ENCODE assay signal across 21 mouse cellular contexts in the genomic region with DNA sequence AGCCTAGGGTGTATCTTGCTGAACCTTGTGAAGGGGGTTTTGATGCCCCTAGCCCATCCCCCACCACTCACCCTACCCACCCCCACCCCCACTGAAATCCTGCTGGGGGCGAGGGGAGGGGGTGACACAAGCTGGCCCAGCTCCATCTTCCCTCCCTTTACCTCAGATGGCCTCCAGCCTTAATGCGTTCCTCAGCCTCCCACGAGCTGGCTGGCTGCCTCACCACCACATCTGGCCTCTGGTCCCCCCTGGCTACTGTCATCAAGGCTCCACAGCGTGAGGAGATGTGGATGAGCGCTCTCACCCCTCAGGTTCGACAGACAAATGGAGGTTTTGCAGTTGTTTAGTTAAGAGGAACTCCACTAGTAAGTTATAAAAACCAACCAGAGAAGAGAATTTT. TPM values are rescaled to one million over a fixed set of nuclear protein-coding genes. Genes with fewer than 3 reads are reported as not detected.
DNase-seq lines count a peak whose midpoint lies in the region; ATAC-seq and TF ChIP-seq lines count a peak whose summit lies in the region.
"Had no signal": no experiment of that assay in that cellular context is flagged by ENCODE, and none has a peak within 500 bp of the region (broad histone marks: within the 10 kb centered on the region; RNA-seq: fewer than 3 reads in every experiment).

No protein-coding gene starts in this region.

- no peaks in the 10 kb centered on the region for H3K36me3 ChIP-seq in liver, embryonic 12.5 days
- no peaks in the 10 kb centered on the region for H3K36me3 ChIP-seq in liver, postnatal 0 days (replicated peaks; ENCODE audit: insufficient read depth, low read length)
- no peaks in the 10 kb centered on the region for H3K36me3 ChIP-seq in embryonic facial prominence, embryonic 15.5 days
- no peaks in the 10 kb centered on the region for H3K36me3 ChIP-seq in stomach, postnatal 0 days (ENCODE audit: control insufficient read depth, insufficient read depth, low read length)
- H3K36me3 ChIP-seq: heart, embryonic 12.5 days; kidney, embryonic 15.5 days; limb, embryonic 12.5 days; midbrain, embryonic 15.5 days had no signal

- no peak overlapping the region for H3K4me3 ChIP-seq in liver, embryonic 12.5 days
- no peak overlapping the region for H3K4me3 ChIP-seq in liver, postnatal 0 days (ENCODE audit: low read depth, low read length)
- 0 out of 2 replicates have a peak overlapping the region, but pooled peaks have one; percentile 6 for H3K4me3 ChIP-seq in embryonic facial prominence, embryonic 15.5 days (replicated peaks)
- no peak overlapping the region for H3K4me3 ChIP-seq in stomach, postnatal 0 days (ENCODE audit: low read depth, low read length)
- H3K4me3 ChIP-seq: forebrain, embryonic 13.5 days; heart, embryonic 12.5 days; kidney, embryonic 15.5 days; limb, embryonic 12.5 days; megakaryocyte, embryonic 14.5 days; midbrain, embryonic 15.5 days had no signal

- peak; percentile 29 for DNase-seq in gastrocnemius, postnatal 14 days
- DNase-seq in gastrocnemius, postnatal 36 days, result no peak
- DNase-seq in liver, postnatal 0 days, result no peak
- DNase-seq in stomach, postnatal 0 days (ENCODE audit: low spot score), result no peak
- DNase-seq in cerebellum, adult 9-11 months, result no peak
- DNase-seq: B cell, adult 2 months; cerebellum, adult 9-10 months; embryo, embryonic 11 days; right cerebral cortex, postnatal 14 days; thymus, adult 2 months had no signal

- 0 out of 2 replicates have a peak overlapping the region, but pooled peaks have one; percentile 21 for H3K4me2 ChIP-seq in liver, embryonic 12.5 days
- no peak overlapping the region for H3K4me2 ChIP-seq in liver, postnatal 0 days (ENCODE audit: low read depth, low read length)
- peak overlapping the region; percentile 27; the same call in 1 of the 2 replicates for H3K4me2 ChIP-seq in embryonic facial prominence, embryonic 15.5 days (replicated peaks)
- peak overlapping the region; percentile 25; the same call in 1 of the 2 replicates for H3K4me2 ChIP-seq in stomach, postnatal 0 days (replicated peaks; ENCODE audit: low read depth)
- H3K4me2 ChIP-seq: forebrain, embryonic 13.5 days; heart, embryonic 12.5 days; kidney, embryonic 15.5 days; limb, embryonic 12.5 days; midbrain, embryonic 15.5 days had no signal

- 32% methylated on average over 6 of the region's 6 CpGs for WGBS in liver, embryonic 12.5 days (ENCODE audit: insufficient replicate concordance)
- WGBS in liver, postnatal 0 days (ENCODE audit: insufficient replicate concordance), result 36% methylated on average over 6 of the region's 6 CpGs
- 16% methylated on average over 6 of the region's 6 CpGs for WGBS in embryonic facial prominence, embryonic 15.5 days
- WGBS in stomach, postnatal 0 days, result 32% methylated on average over 6 of the region's 6 CpGs

- H3K9ac ChIP-seq in liver, embryonic 12.5 days, result no peak overlapping the region
- H3K9ac ChIP-seq in liver, postnatal 0 days (replicated peaks), result no peak overlapping the region
- no peak overlapping the region for H3K9ac ChIP-seq in embryonic facial prominence, embryonic 15.5 days
- no peak overlapping the region for H3K9ac ChIP-seq in stomach, postnatal 0 days (ENCODE audit: low read length)
- H3K9ac ChIP-seq: forebrain, embryonic 13.5 days; heart, embryonic 12.5 days; kidney, embryonic 15.5 days; limb, embryonic 12.5 days; midbrain, embryonic 15.5 days had no signal

- no peak for TF ChIP-seq CTCF in liver, postnatal 0 days (IDR thresholded peaks at IDR 0.05; ENCODE audit: low read depth)
- TF ChIP-seq CTCF in stomach, postnatal 0 days (IDR thresholded peaks at IDR 0.05; ENCODE audit: low read depth), result no peak

- no peak for ATAC-seq in liver, embryonic 12.5 days
- ATAC-seq in liver, postnatal 0 days, result no peak
- no peak for ATAC-seq in embryonic facial prominence, embryonic 15.5 days (ENCODE audit: insufficient number of reproducible peaks, low FRiP score, low TSS enrichment, low read depth)
- no peak for ATAC-seq in stomach, postnatal 0 days (ENCODE audit: low FRiP score, low TSS enrichment)
- ATAC-seq: forebrain, embryonic 13.5 days; hindbrain, postnatal 0 days; intestine, postnatal 0 days; midbrain, embryonic 15.5 days had no signal

- no peak overlapping the region for H3K27ac ChIP-seq in liver, embryonic 12.5 days
- no peak overlapping the region for H3K27ac ChIP-seq in liver, postnatal 0 days (ENCODE audit: low read depth)
- H3K27ac ChIP-seq in embryonic facial prominence, embryonic 15.5 days (replicated peaks), result peak overlapping the region; percentile 44
- H3K27ac ChIP-seq in stomach, postnatal 0 days (replicated peaks), result no peak overlapping the region
- H3K27ac ChIP-seq: forebrain, embryonic 13.5 days; hindbrain, postnatal 0 days; kidney, embryonic 15.5 days; limb, embryonic 12.5 days; midbrain, embryonic 15.5 days had no signal

- H3K9me3 ChIP-seq in liver, embryonic 12.5 days (replicated peaks), result no peaks in the 10 kb centered on the region
- H3K9me3 ChIP-seq in liver, postnatal 0 days (ENCODE audit: low read length), result no peaks in the 10 kb centered on the region
- no peaks in the 10 kb centered on the region for H3K9me3 ChIP-seq in embryonic facial prominence, embryonic 15.5 days (replicated peaks)
- no peaks in the 10 kb centered on the region for H3K9me3 ChIP-seq in stomach, postnatal 0 days (ENCODE audit: control insufficient read depth, low read length)
- H3K9me3 ChIP-seq: forebrain, embryonic 13.5 days; heart, embryonic 12.5 days; kidney, embryonic 15.5 days; limb, embryonic 12.5 days; megakaryocyte, embryonic 14.5 days; midbrain, embryonic 15.5 days had no signal

- intact Hi-C loops in gastrocnemius, postnatal 14 days (cut with DNase I; ENCODE audit: low total_unique reads), result no loop called here
- intact Hi-C loops in gastrocnemius, postnatal 36 days (cut with DNase I), result no loop called here

- peaks cover 17% of the 10 kb centered on the region; the same call in 1 of the 2 replicates for H3K4me1 ChIP-seq in liver, embryonic 12.5 days
- H3K4me1 ChIP-seq in liver, postnatal 0 days (ENCODE audit: insufficient read depth), result no peaks in the 10 kb centered on the region
- H3K4me1 ChIP-seq in embryonic facial prominence, embryonic 15.5 days, result peaks cover 17% of the 10 kb centered on the region
- H3K4me1 ChIP-seq in stomach, postnatal 0 days (replicated peaks; ENCODE audit: control insufficient read depth, insufficient read depth), result no peaks in the 10 kb centered on the region; the same call in 1 of the 2 replicates
- H3K4me1 ChIP-seq: forebrain, embryonic 13.5 days; heart, embryonic 12.5 days; megakaryocyte, embryonic 14.5 days had no signal

- TF ChIP-seq EP300 in liver, postnatal 0 days (IDR thresholded peaks at IDR 0.05; ENCODE audit: low read depth), result no peak
- no peak for TF ChIP-seq EP300 in stomach, postnatal 0 days (optimal IDR thresholded peaks at IDR 0.05)

- 0 out of 2 replicates have a peak, but pooled peaks cover 4% of the 10 kb centered on the region for H3K27me3 ChIP-seq in liver, embryonic 12.5 days (replicated peaks)
- no peaks in the 10 kb centered on the region for H3K27me3 ChIP-seq in liver, postnatal 0 days (ENCODE audit: insufficient read depth, low read length)
- H3K27me3 ChIP-seq in embryonic facial prominence, embryonic 15.5 days, result peaks cover 3% of the 10 kb centered on the region; the same call in 1 of the 2 replicates
- H3K27me3 ChIP-seq in stomach, postnatal 0 days (ENCODE audit: control insufficient read depth, insufficient read depth, low read length), result no peaks in the 10 kb centered on the region
- H3K27me3 ChIP-seq: forebrain, embryonic 13.5 days; kidney, embryonic 15.5 days; limb, embryonic 12.5 days; midbrain, embryonic 15.5 days had no signal

RNA-seq across cellular contexts. Expression of a gene that starts 30.3 kb away (rescaled TPM):
- under 1 TPM; 0.45 to 0.58 TPM for total RNA-seq in gastrocnemius, postnatal 14 days (2021)
- under 1 TPM in 1 of 2 experiments, not detected in 1; 0.54 TPM for total RNA-seq in gastrocnemius, postnatal 36 days (2021)
- 0.08 TPM in 1 of 2 replicates, not detected in the other for polyA plus RNA-seq in liver, embryonic 12.5 days (2016; fragmentation: Nextera tagmentation; extraction: Ambion mirVana)
- polyA plus RNA-seq in liver, postnatal 0 days (2015; fragmentation: Nextera tagmentation; extraction: Ambion mirVana), result 0.11 and 0.21 TPM in 2 replicates
- 8.1 and 8.8 TPM in 2 replicates for polyA plus RNA-seq in embryonic facial prominence, embryonic 15.5 days (2015; fragmentation: Nextera tagmentation; extraction: Ambion mirVana)
- polyA plus RNA-seq in stomach, postnatal 0 days (2015; fragmentation: Nextera tagmentation; extraction: Ambion mirVana), result 3.0 and 4.5 TPM in 2 replicates
- polyA plus RNA-seq: spleen, adult 2 months had no signal

RNA-seq across cellular contexts. Expression of a gene that starts 56.7 kb away (rescaled TPM):
- 1 to 10 TPM; 9.6 to 9.8 TPM for total RNA-seq in gastrocnemius, postnatal 14 days (2021)
- 10 to 100 TPM; 11.0 to 12.8 TPM for total RNA-seq in gastrocnemius, postnatal 36 days (2021)
- 13.9 and 15.7 TPM in 2 replicates for polyA plus RNA-seq in liver, embryonic 12.5 days (2016; fragmentation: Nextera tagmentation; extraction: Ambion mirVana)
- 7.5 and 7.9 TPM in 2 replicates for polyA plus RNA-seq in liver, postnatal 0 days (2015; fragmentation: Nextera tagmentation; extraction: Ambion mirVana)
- 18.9 and 19.0 TPM in 2 replicates for polyA plus RNA-seq in embryonic facial prominence, embryonic 15.5 days (2015; fragmentation: Nextera tagmentation; extraction: Ambion mirVana)
- polyA plus RNA-seq in stomach, postnatal 0 days (2015; fragmentation: Nextera tagmentation; extraction: Ambion mirVana), result 10.3 and 11.3 TPM in 2 replicates
